Mouse (Mus musculus): ENCODE measurements around the gene Sept1.

The Sept1 gene

DNA sequence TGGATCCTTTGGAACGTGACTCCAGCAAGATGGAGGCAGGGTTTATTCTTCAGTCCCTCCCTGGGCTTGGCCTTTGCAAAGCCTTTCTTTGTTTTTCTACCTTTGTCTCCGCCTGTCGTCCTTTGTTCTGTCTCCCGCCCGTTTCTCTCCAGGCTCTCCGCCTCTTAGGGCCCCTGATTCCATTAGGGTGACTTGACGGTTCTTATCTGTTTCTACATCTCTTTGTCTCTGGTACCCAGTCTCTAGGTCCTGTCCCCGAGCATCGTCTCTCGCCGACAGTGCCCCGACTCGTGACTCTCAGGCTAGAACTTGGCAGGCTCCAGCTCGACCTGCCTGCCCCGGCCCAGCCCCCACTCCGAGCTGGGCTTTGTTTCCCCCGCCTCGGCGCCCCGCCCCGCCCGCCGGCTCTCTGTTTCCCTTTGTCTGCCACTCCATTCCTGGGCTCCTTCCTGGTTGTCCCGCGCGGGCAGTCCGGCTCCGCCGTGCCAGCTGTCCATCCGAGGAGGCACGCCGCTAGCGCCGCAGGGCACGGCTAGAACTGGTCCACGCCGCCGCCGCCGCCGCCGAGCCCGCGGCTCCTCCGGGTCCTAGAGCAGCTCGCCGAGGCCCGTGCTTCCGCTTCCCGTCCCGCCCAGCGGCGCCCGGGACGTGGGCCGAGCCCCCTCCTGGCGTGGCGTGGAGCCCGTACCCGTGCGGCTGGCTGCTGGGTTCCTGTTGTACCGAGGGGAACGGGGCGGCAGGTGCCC, at the start of gene Sept1, which contains the start of gene Zfp553:
Gene Sept1 (minus strand): TSS at position 509 of the 746 bp plus-strand sequence.
Gene Zfp553 (plus strand): TSS at position 440 of the 746 bp plus-strand sequence.
- peak; percentile 71 to 87 for DNase-seq (ENCODE audit: low spot score in 2 of 2)

DNA sequence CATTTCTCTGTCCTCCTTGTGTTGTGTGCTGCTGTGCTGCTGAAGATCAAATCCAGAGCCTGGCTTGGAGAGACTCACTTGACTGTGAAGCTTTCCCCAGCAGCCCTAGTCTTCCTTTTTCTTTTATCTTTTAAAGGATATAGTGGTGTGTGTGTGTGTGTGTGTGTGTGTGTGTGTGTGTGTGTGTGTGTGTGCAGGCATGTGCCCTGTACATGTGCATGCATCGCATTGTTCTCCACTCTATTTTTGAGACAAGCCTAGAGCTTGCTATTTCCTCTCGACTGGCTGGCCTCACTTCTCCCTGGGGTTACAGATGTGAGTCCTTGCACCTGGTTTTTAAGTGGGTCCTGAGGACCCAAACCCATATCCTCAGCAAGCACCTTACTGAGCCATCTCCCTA, 49.3 kb upstream of the Sept1 start:
- no peak for DNase-seq (ENCODE audit: low spot score in 2 of 2)

- no peak for DNase-seq (ENCODE audit: low spot score in 2 of 2)
These were observed 48.2 kb upstream of the Sept1 start for GRCm38 (mm10) chr7:127281114-127281513.

GRCm38 (mm10) chr7:127280092-127280491, 47.2 kb upstream of the Sept1 start:
- no peak for DNase-seq (ENCODE audit: low spot score in 2 of 2)

- peak in 1 of 2 experiments; percentile 36 for DNase-seq (ENCODE audit: low spot score in 2 of 2)
These were observed 45.4 kb upstream of the Sept1 start for GRCm38 (mm10) chr7:127278311-127278710.

DNA sequence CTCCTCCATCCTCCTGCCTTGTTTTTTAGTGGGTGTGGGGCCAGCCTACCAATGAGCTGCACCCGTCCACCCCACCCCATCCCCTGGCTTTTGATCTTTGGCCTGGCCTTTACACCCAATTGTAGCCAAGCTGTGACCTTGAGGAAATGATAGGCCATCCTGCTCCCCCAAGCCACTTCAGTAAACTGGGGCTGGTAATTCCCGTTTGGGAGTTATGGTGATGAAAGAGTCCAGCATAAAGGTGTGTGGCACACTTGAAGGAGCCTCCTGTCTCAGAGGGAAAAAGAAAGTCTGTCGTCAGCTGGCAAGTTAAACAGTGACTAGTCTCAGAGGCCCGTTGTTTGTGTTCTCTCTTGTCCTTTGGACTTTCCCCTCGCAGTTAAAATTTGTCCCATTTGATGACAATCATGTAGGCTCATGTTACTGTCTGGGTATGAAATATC, 43.6 kb upstream of the Sept1 start:
- DNase-seq (ENCODE audit: low spot score in 2 of 2) = no peak

GRCm38 (mm10) chr7:127273925-127274789, 41.2 kb upstream of the Sept1 start, which contains the start of gene Sephs2:
Gene Sephs2, minus strand, starts transcription at chr7:127274055.
- DNase-seq (ENCODE audit: low spot score in 2 of 2) = peak; percentile 88 to 96

DNA sequence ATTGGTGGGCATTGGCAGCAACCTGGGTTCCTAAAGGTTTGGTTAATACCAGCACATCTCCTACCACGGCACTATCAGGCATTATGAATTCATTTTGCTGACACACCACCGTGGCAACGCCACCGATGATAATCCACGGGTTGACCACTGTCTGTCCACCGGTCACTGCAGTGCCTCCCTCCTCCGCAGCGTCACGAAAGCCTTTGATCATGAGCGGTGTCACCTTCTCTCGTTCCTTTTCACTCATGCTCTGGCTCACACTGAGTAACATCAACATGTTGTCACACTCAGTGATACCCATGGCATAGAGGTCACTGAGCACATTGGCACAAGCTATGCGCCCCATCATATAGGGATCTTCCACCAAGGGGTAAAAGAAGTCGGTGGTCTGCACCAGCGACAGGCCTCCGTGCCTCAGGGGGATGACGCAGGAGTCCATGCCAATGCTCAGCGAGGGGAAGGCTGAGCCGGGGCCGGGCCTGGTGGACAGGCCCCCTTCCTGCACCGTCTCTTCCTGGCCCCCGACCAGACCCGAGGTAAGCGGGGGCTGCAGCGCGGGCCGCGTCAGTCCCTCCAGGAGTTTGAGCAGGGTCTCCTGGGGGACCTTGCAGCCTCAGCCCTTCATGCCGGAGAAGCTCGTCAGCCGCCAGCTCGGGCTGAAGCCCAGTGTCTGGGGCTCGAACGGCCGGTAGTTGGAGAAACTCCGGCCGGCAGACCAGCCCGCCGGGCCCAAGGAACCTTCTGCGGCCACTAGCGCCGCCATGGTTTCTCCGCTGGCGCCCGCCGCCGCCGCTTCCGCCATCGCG, 40.4 kb upstream of the Sept1 start:
- peak in 1 of 2 experiments; percentile 51 for DNase-seq (ENCODE audit: low spot score in 2 of 2)

DNA sequence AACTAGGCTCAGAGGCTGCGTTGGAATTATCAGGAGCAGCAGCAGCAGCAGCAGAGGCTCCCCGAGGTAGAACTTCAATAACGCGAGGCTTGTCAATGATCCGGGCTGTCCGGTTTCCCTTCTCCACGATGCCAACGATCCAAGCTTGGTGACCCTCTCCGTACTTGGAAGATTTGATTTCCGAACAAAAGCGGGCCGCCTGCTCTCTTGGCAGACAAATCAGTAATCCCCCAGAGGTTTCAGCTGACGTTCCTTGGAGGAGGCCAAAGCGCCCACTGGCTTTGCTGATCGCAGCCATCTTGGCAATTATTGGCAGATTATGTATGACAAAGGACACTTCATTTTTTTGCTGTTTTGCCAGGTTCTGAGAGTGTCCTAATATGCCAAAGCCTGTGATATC, 39.6 kb upstream of the Sept1 start:
- no peak for DNase-seq (ENCODE audit: low spot score in 2 of 2)

- DNase-seq (ENCODE audit: low spot score in 2 of 2) = no peak
These were observed 38.2 kb upstream of the Sept1 start for GRCm38 (mm10) chr7:127271093-127271492.

GRCm38 (mm10) chr7:127270666-127271065, 37.7 kb upstream of the Sept1 start:
- no peak for DNase-seq (ENCODE audit: low spot score in 2 of 2)

DNA sequence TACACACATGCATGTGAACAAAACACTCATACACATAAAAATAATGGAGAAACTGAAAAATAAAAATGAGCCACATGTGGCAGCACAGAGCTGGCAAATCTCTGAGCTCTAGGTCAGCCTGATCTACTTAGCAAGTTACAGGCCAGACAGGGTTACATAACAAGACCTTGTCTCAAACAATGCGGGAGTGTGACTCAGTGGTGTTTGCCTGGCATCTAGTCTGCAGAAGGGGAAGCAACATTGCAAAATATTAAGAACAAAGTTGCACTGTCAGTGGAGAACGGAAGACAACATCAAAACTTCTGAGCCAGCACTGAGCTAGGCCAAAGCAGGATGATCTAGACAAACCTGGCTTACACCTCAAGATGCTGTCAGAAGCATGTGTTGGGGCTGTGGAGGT, 37.3 kb upstream of the Sept1 start:
- no peak for DNase-seq (ENCODE audit: low spot score in 2 of 2)

DNA sequence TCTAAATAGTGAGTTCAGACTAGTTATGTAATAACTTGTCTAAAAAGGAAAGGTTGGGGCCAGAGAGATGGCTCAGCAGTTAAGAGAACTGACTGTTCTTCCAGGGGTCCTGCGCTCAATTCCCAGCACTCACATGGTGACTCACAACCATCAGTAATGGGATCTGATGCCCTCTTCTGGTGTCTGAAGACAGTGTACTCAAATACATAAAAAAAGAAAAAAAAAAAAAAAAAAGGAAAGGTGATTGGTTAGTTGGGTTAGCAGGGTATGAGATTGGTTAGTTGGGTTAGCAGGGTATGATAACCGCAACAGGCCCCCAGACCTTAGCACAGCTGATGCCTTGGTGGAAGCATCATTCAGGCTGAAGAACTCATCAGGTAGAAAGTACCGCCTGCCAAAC, 30.6 kb upstream of the Sept1 start:
- no peak for DNase-seq (ENCODE audit: low spot score in 2 of 2)

DNA sequence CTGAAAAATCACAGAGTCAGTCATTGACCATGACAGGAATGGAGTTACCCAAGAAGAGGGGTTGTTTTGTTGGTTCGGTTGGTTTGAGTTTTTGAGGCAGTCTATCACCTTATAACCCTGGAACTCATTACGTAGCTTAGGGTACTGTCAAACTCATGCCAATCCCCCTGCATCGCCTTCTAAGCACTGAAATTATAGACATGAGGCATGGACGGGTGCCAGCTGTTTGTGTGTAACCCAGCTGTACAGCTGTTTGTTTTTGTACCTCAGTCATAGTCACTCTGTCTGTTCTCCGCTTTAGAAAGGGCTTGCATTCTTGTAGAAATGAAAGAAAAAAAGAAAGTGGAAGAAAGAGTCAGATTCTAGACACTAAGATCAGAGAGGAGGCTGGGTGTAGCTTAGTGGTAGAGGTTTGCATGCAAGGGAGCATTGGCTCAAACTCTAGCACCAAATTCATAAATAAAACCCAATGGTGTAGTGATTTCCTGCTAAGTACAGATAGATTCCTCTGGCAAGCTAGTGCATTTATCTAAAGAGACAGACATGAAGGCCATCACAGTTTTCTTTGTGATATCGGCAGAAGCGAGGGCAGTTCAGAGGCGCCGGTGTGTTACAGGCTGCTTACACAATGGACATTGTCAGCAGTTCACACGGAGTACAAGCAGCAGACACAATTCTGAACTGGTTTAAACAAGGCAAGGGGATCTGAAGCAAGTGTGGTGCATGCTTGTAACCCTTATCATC, 29.5 kb upstream of the Sept1 start:
- no peak for DNase-seq (ENCODE audit: low spot score in 2 of 2)

- DNase-seq (ENCODE audit: low spot score in 2 of 2) = peak; percentile 87 to 95
These were observed 27.6 kb upstream of the Sept1 start, which contains the start of gene Dctpp1 for GRCm38 (mm10) chr7:127260309-127261111. Gene Dctpp1, minus strand, starts transcription at chr7:127260709.

GRCm38 (mm10) chr7:127259186-127259905, 26.4 kb upstream of the Sept1 start:
- no peak for DNase-seq (ENCODE audit: low spot score in 2 of 2)

GRCm38 (mm10) chr7:127256518-127256917, 23.6 kb upstream of the Sept1 start:
- no peak for DNase-seq (ENCODE audit: low spot score in 2 of 2)

GRCm38 (mm10) chr7:127255965-127256364, 23.0 kb upstream of the Sept1 start:
- no peak for DNase-seq (ENCODE audit: low spot score in 2 of 2)

GRCm38 (mm10) chr7:127255008-127255407, 22.1 kb upstream of the Sept1 start:
- DNase-seq (ENCODE audit: low spot score in 2 of 2) = no peak
